Mouse (Mus musculus) brain, embryonic 14.5 days (tissue): ENCODE measurements around the gene Lrriq3.

ENCODE experiments used
- CTCF ChIP-seq: fragments of 200-500 bp; IDR thresholded peaks from 2 replicates; pipeline ENCODE4 v1.5.1; 2012; ENCODE audit warnings: inconsistent platforms, mild to moderate bottlenecking, moderate library complexity, borderline replicate concordance; ENCODE audit not compliant: insufficient read depth, insufficient read length; ENCODE audit errors: extremely low read depth
- POLR2A ChIP-seq: fragments of 200-500 bp; IDR thresholded peaks from 2 replicates; pipeline ENCODE4 v1.6.1; 2012; ENCODE audit warnings: mild to moderate bottlenecking, inconsistent platforms, borderline replicate concordance; ENCODE audit not compliant: poor library complexity, insufficient read depth, insufficient read length, severe bottlenecking; ENCODE audit errors: extremely low read depth

DNA sequence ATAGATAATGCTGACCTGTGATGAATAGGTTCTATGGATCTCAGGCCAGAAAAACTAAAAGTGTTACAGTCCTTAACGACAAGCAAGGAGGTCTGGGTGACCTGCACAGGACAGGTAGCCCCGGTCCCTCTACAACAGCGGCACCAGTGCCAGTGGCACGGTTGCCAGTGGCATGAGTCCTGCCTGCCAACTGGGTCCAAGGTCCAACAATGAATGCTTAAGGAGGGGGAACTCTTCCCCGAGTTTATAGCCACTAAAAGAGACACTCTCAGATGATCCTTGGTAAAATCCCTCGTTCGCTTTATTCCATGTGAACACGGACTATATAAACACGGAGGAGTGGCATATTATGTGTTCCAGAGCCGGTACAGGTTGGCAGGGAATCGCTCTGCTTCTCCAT, 47.8 kb downstream of the Lrriq3 start:
- TF ChIP-seq POLR2A (no peak), CTCF (no peak)
